In genomic region chr11:22601977-22602376, GRCm38 (mm10) we compare ENCODE assay signal across 16 mouse cellular contexts.
DNase-seq lines count a peak whose midpoint lies in the region; ATAC-seq and TF ChIP-seq lines count a peak whose summit lies in the region.
"Had no signal": no experiment of that assay in that cellular context is flagged by ENCODE, and none has a peak within 500 bp of the region (broad histone marks: within the 10 kb centered on the region; RNA-seq: fewer than 3 reads in every experiment).

No protein-coding gene starts in this region.

- no peak overlapping the region for H3K27ac ChIP-seq in forebrain, embryonic 16.5 days (ENCODE audit: low read length)
- H3K27ac ChIP-seq in forebrain, embryonic 12.5 days, result no peak overlapping the region
- H3K27ac ChIP-seq in lung, embryonic 15.5 days, result peak overlapping the region; percentile 47
- no peak overlapping the region for H3K27ac ChIP-seq in midbrain, postnatal 0 days (ENCODE audit: low read depth, low read length)
- H3K27ac ChIP-seq: heart, embryonic 15.5 days; macrophage had no signal

- DNase-seq in lung, postnatal 10 days, result no peak
- peak; percentile 96 for DNase-seq in R1 (ENCODE audit: low read depth, low spot score)
- DNase-seq in midbrain, postnatal 0 days (ENCODE audit: low spot score), result peak; percentile 56
- no peak for DNase-seq in urinary bladder, adult 2 months (ENCODE audit: low spot score)
- no peak for DNase-seq in yolk sac, embryonic 10.5 days (ENCODE audit: low spot score)
- DNase-seq: B cell, adult 2 months; cerebellum, postnatal 36 days; gastrocnemius, postnatal 10 days; kidney, adult 18-20 months; left cerebral cortex, postnatal 4 days had no signal

- no peaks in the 10 kb centered on the region for H3K4me1 ChIP-seq in forebrain, embryonic 16.5 days (replicated peaks; ENCODE audit: control insufficient read depth, insufficient read depth, low read length)
- H3K4me1 ChIP-seq in forebrain, embryonic 12.5 days, result peaks cover 4% of the 10 kb centered on the region; the same call in 1 of the 2 replicates
- peaks cover 16% of the 10 kb centered on the region for H3K4me1 ChIP-seq in lung, embryonic 15.5 days
- H3K4me1 ChIP-seq in midbrain, postnatal 0 days (ENCODE audit: insufficient read depth, low read length), result no peaks in the 10 kb centered on the region

- H3K9me3 ChIP-seq in forebrain, embryonic 16.5 days (ENCODE audit: control insufficient read depth, low read length), result no peaks in the 10 kb centered on the region
- H3K9me3 ChIP-seq in forebrain, embryonic 12.5 days, result no peaks in the 10 kb centered on the region
- H3K9me3 ChIP-seq in lung, embryonic 15.5 days, result no peaks in the 10 kb centered on the region
- no peaks in the 10 kb centered on the region for H3K9me3 ChIP-seq in midbrain, postnatal 0 days (ENCODE audit: low read length)
- H3K9me3 ChIP-seq: heart, embryonic 15.5 days had no signal

- peak; percentile 47; the same call in 1 of the 2 replicates for ATAC-seq in forebrain, embryonic 16.5 days
- ATAC-seq in forebrain, embryonic 12.5 days (ENCODE audit: low FRiP score), result no peak
- ATAC-seq in lung, embryonic 15.5 days (ENCODE audit: borderline replicate concordance, extremely low read depth, low FRiP score, low TSS enrichment), result peak; percentile 75; the same call in 1 of the 2 replicates
- ATAC-seq in midbrain, postnatal 0 days (ENCODE audit: low FRiP score), result no peak

- TF ChIP-seq CTCF in midbrain, postnatal 0 days (IDR thresholded peaks at IDR 0.05), result no peak

- no peaks in the 10 kb centered on the region for H3K36me3 ChIP-seq in forebrain, embryonic 16.5 days (ENCODE audit: control insufficient read depth, insufficient read depth)
- no peaks in the 10 kb centered on the region for H3K36me3 ChIP-seq in forebrain, embryonic 12.5 days (replicated peaks)
- H3K36me3 ChIP-seq in lung, embryonic 15.5 days, result no peaks in the 10 kb centered on the region
- no peaks in the 10 kb centered on the region for H3K36me3 ChIP-seq in midbrain, postnatal 0 days (ENCODE audit: insufficient read depth, low read length)
- H3K36me3 ChIP-seq: heart, embryonic 15.5 days had no signal

- no peaks in the 10 kb centered on the region for H3K27me3 ChIP-seq in forebrain, embryonic 16.5 days (replicated peaks; ENCODE audit: control insufficient read depth, insufficient read depth, low read length)
- no peaks in the 10 kb centered on the region for H3K27me3 ChIP-seq in forebrain, embryonic 12.5 days
- no peaks in the 10 kb centered on the region for H3K27me3 ChIP-seq in lung, embryonic 15.5 days
- H3K27me3 ChIP-seq in midbrain, postnatal 0 days (ENCODE audit: insufficient read depth, low read length), result no peaks in the 10 kb centered on the region
- H3K27me3 ChIP-seq: heart, embryonic 15.5 days had no signal

- H3K4me2 ChIP-seq in forebrain, embryonic 16.5 days (ENCODE audit: low read length), result no peak overlapping the region
- no peak overlapping the region for H3K4me2 ChIP-seq in forebrain, embryonic 12.5 days
- H3K4me2 ChIP-seq in lung, embryonic 15.5 days, result no peak overlapping the region
- H3K4me2 ChIP-seq in midbrain, postnatal 0 days (ENCODE audit: low read depth, low read length, poor library complexity, severe bottlenecking), result no peak overlapping the region
- H3K4me2 ChIP-seq: heart, embryonic 15.5 days had no signal

- WGBS in forebrain, embryonic 16.5 days, result 12% methylated on average over 3 of the region's 3 CpGs
- WGBS in forebrain, embryonic 12.5 days, result 23% methylated on average over 3 of the region's 3 CpGs
- WGBS in lung, embryonic 15.5 days, result 10% methylated on average over 3 of the region's 3 CpGs
- WGBS in midbrain, postnatal 0 days, result 17% methylated on average over 3 of the region's 3 CpGs

- H3K4me3 ChIP-seq in forebrain, embryonic 16.5 days (replicated peaks; ENCODE audit: low read length), result no peak overlapping the region
- no peak overlapping the region for H3K4me3 ChIP-seq in forebrain, embryonic 12.5 days (replicated peaks)
- H3K4me3 ChIP-seq in lung, embryonic 15.5 days, result no peak overlapping the region
- no peak overlapping the region for H3K4me3 ChIP-seq in midbrain, postnatal 0 days (ENCODE audit: low read depth, low read length)
- H3K4me3 ChIP-seq: erythroblast, embryonic 14.5 days; heart, embryonic 15.5 days had no signal

- no peak overlapping the region for H3K9ac ChIP-seq in forebrain, embryonic 16.5 days (replicated peaks; ENCODE audit: low read depth, low read length)
- H3K9ac ChIP-seq in forebrain, embryonic 12.5 days, result no peak overlapping the region
- H3K9ac ChIP-seq in lung, embryonic 15.5 days, result no peak overlapping the region
- no peak overlapping the region for H3K9ac ChIP-seq in midbrain, postnatal 0 days (replicated peaks; ENCODE audit: low read length, poor library complexity, severe bottlenecking)
- H3K9ac ChIP-seq: heart, embryonic 15.5 days had no signal

Comparison
In these comparisons a context has a peak if more than half of its experiments do, and no peak if none do; other contexts are left out.
1. ATAC-seq: peak in forebrain, embryonic 16.5 days (single experiment) and lung, embryonic 15.5 days (single experiment); none in forebrain, embryonic 12.5 days (single experiment) and midbrain, postnatal 0 days (single experiment).
2. DNase-seq: peak in R1 (single experiment) and midbrain, postnatal 0 days (single experiment); none in lung, postnatal 10 days (single experiment), urinary bladder, adult 2 months (single experiment) and yolk sac, embryonic 10.5 days (single experiment).